Mouse (Mus musculus) heart, adult 2 months (tissue): ENCODE measurements around the gene Prrt2. TPM values are rescaled to one million over a fixed set of nuclear protein-coding genes. Genes with fewer than 3 reads are reported as not detected.

Experiments used
- DNase-seq, 2 experiments: peaks; one replicate each; pipeline ENCODE4 v3.0.0; 2021
- H3K27ac ChIP-seq: fragments of 200-600 bp; 2 replicates; pipeline ENCODE4 v1.8.1; 2022
- H3K27me3 ChIP-seq: fragments of 200-500 bp; 2 replicates; pipeline ENCODE4 v1.6.1; 2012; ENCODE audit warnings: mild to moderate bottlenecking, low read length, inconsistent platforms, mixed read lengths; ENCODE audit not compliant: control insufficient read depth, insufficient read depth
- H3K36me3 ChIP-seq: fragments of 200-500 bp; 2 replicates; pipeline ENCODE4 v1.6.1; 2012; ENCODE audit warnings: low read length, inconsistent platforms; ENCODE audit not compliant: control insufficient read depth, insufficient read depth
- H3K4me1 ChIP-seq: fragments of 200-500 bp; 2 replicates; pipeline ENCODE4 v1.6.1; 2011; ENCODE audit warnings: low read length; ENCODE audit not compliant: control insufficient read depth, insufficient read depth
- H3K4me3 ChIP-seq: fragments of 200-600 bp; 2 replicates; pipeline ENCODE4 v1.8.1; 2022
- H3K79me2 ChIP-seq: fragments of 200-500 bp; replicated peaks from 2 replicates; pipeline ENCODE4 v1.6.1; 2012; ENCODE audit warnings: mild to moderate bottlenecking, inconsistent platforms, low read length, moderate library complexity, mixed read lengths; ENCODE audit not compliant: control insufficient read depth, insufficient read depth
- H3K9ac ChIP-seq: fragments of 200-500 bp; 2 replicates; pipeline ENCODE4 v1.6.1; 2012; ENCODE audit warnings: low read depth, mild to moderate bottlenecking, control low read depth, inconsistent platforms, low read length, mixed read lengths
- CTCF ChIP-seq: fragments of 200-600 bp; IDR thresholded peaks from 2 replicates; pipeline ENCODE4 v1.8.1; 2022; ENCODE audit warnings: antibody characterized with exemption, mild to moderate bottlenecking, moderate library complexity
- EP300 ChIP-seq: fragments of 200-500 bp; IDR thresholded peaks from 2 replicates; pipeline ENCODE4 v1.6.1; 2011; ENCODE audit warnings: low read depth, low read length, control low read depth; ENCODE audit not compliant: insufficient read depth
- POLR2A ChIP-seq: fragments of 200-500 bp; IDR thresholded peaks from 2 replicates; pipeline ENCODE4 v1.6.1; 2011; ENCODE audit warnings: mild to moderate bottlenecking, low read depth, low read length, control low read depth; ENCODE audit not compliant: insufficient read depth
- WGBS: fragments of 180-500 bp; shearing (Covaris S2); methylation state at CpG from one replicate; pipeline ENCODE4 v1.1.7; 2018; 5-methylcytosine and 5-hydroxymethylcytosine counted together
- intact Hi-C: fragments of 180-260 bp; cut with DNase I; formaldehyde crosslinking; loops from one replicate; pipeline ENCODE4 v1.15.1; 2025
- polyA plus RNA-seq: library from polyadenylated mRNA; depleted of rRNA; stranded (reverse); fragments of >200 nt; gene quantifications from 2 replicates; pipeline ENCODE4 v1.2.3, GENCODE M21; 2012
- total RNA-seq, 2 experiments: library from RNA; stranded (reverse); gene quantifications; 2 replicates each; pipeline ENCODE4 v1.2.3; 2021

Gene Prrt2
- total and polyA plus RNA-seq, 3 experiments, result 0.63 to 5.7 (median 0.77) TPM

GRCm38 (mm10) chr7:127025556-127026160 is 4.6 kb upstream of the Prrt2 start:
- intact Hi-C loops, result loop anchor here (1.0 to 5.0 kb wide), 3 partner anchors 8 to 143 kb away; partner anchors contain the start of genes Pagr1a and Taok2

GRCm38 (mm10) chr7:127024755-127025555 is 3.9 kb upstream of the Prrt2 start:
- peaks cover 10% of the 10 kb centered on the region for H3K4me1 ChIP-seq
- WGBS, result 6% methylated on average over 30 of the region's 30 CpGs

More at GRCm38 (mm10) chr7:127025556-127026160, 4.6 kb upstream of the Prrt2 start:
- TF ChIP-seq CTCF, result no peak
- no peak for TF ChIP-seq POLR2A
- no peak for TF ChIP-seq EP300
- H3K36me3 ChIP-seq, result peaks cover 3% of the 10 kb centered on the region; the same call in 1 of the 2 replicates
- H3K27ac ChIP-seq, result peak overlapping the region; percentile 92
- no peaks in the 10 kb centered on the region for H3K79me2 ChIP-seq
- H3K4me3 ChIP-seq, result peak overlapping the region; percentile 56
- no peaks in the 10 kb centered on the region for H3K27me3 ChIP-seq
- DNase-seq, result peak; percentile 69 to 71
- peak overlapping the region; percentile 98 for H3K9ac ChIP-seq
- WGBS, result under 1% methylated on average over 57 of the region's 65 CpGs
- H3K4me1 ChIP-seq, result peaks cover 10% of the 10 kb centered on the region

GRCm38 (mm10) chr7:127023896-127024690 is 3.1 kb upstream of the Prrt2 start:
- intact Hi-C loops, result no loop called here
- no peaks in the 10 kb centered on the region for H3K79me2 ChIP-seq
- no peak overlapping the region for H3K4me3 ChIP-seq
- H3K27me3 ChIP-seq, result no peaks in the 10 kb centered on the region
- 0 out of 2 replicates have a peak overlapping the region, but pooled peaks have one; percentile 1 for H3K9ac ChIP-seq
- 46% methylated on average over 19 of the region's 19 CpGs for WGBS
- peak overlapping the region; percentile 92 for H3K27ac ChIP-seq
- H3K36me3 ChIP-seq, result peaks cover 3% of the 10 kb centered on the region; the same call in 1 of the 2 replicates
- peak in 1 of 2 experiments; percentile 15 for DNase-seq
- H3K4me1 ChIP-seq, result peaks cover 10% of the 10 kb centered on the region
- TF ChIP-seq EP300 (no peak), CTCF (no peak), POLR2A (0 out of 2 replicates have a peak, but pooled peaks have one; percentile 9)

More at GRCm38 (mm10) chr7:127024755-127025555, 3.9 kb upstream of the Prrt2 start:
- Histone ChIP-seq H3K27me3 (no peaks in the 10 kb centered on the region), H3K9ac (peak overlapping the region; percentile 98), H3K4me3 (peak overlapping the region; percentile 56), H3K27ac (peak overlapping the region; percentile 92), H3K79me2 (no peaks in the 10 kb centered on the region), H3K36me3 (peaks cover 3% of the 10 kb centered on the region; the same call in 1 of the 2 replicates)
- TF ChIP-seq CTCF, result peak; percentile 68
- TF ChIP-seq EP300, result peak; percentile 86
- TF ChIP-seq POLR2A, result peak; percentile 71
- intact Hi-C loops, result loop anchor here (1.0 to 5.0 kb wide), 3 partner anchors 8 to 143 kb away; partner anchors contain the start of genes Pagr1a and Taok2
- peak; percentile 83 to 87 for DNase-seq

- Histone ChIP-seq H3K27me3 (no peaks in the 10 kb centered on the region), H3K27ac (no peak overlapping the region), H3K9ac (peak overlapping the region; percentile 4; the same call in 1 of the 2 replicates), H3K4me3 (no peak overlapping the region), H3K4me1 (peaks cover 10% of the 10 kb centered on the region), H3K79me2 (no peaks in the 10 kb centered on the region), H3K36me3 (peaks cover 3% of the 10 kb centered on the region; the same call in 1 of the 2 replicates)
- 73% methylated on average over 13 of the region's 13 CpGs for WGBS
- TF ChIP-seq EP300 (no peak), POLR2A (no peak), CTCF (no peak)
- DNase-seq, result peak in 1 of 2 experiments; percentile 22
- intact Hi-C loops, result no loop called here
Measured at GRCm38 (mm10) chr7:127023272-127023691, 2.3 kb upstream of the Prrt2 start.

GRCm38 (mm10) chr7:127022528-127023271 is 1.7 kb upstream of the Prrt2 start:
- no peaks in the 10 kb centered on the region for H3K27me3 ChIP-seq
- peaks cover 3% of the 10 kb centered on the region; the same call in 1 of the 2 replicates for H3K36me3 ChIP-seq
- H3K9ac ChIP-seq, result no peak overlapping the region
- intact Hi-C loops, result no loop called here
- peaks cover 7% of the 10 kb centered on the region for H3K4me1 ChIP-seq
- H3K27ac ChIP-seq, result no peak overlapping the region
- H3K79me2 ChIP-seq, result no peaks in the 10 kb centered on the region
- no peak for DNase-seq
- no peak for TF ChIP-seq EP300
- TF ChIP-seq POLR2A, result no peak
- TF ChIP-seq CTCF, result no peak
- no peak overlapping the region for H3K4me3 ChIP-seq
- 81% methylated on average over 7 of the region's 7 CpGs for WGBS
